Mouse (Mus musculus) C2C12 (cell line): ENCODE measurements around the gene Olfr642. TPM values are rescaled to one million over a fixed set of nuclear protein-coding genes. Genes with fewer than 3 reads are reported as not detected.

ENCODE experiments used
- H3K27me3 ChIP-seq: one replicate; pipeline ENCODE4 v1.6.1; 2011; ENCODE audit not compliant: control insufficient read depth, insufficient read depth, insufficient read length
- H3K36me3 ChIP-seq: one replicate; pipeline ENCODE4 v1.6.1; 2011; ENCODE audit not compliant: control insufficient read depth, insufficient read depth
- H3K4me3 ChIP-seq: one replicate; pipeline ENCODE4 v1.5.1; 2011; ENCODE audit warnings: mild to moderate bottlenecking, control low read depth; ENCODE audit not compliant: poor library complexity, insufficient read depth, severe bottlenecking
- H3K79me2 ChIP-seq: one replicate; pipeline ENCODE4 v1.6.1; 2011; ENCODE audit not compliant: control insufficient read depth, insufficient read depth
- H3K79me3 ChIP-seq: one replicate; pipeline ENCODE4 v1.6.1; 2011; ENCODE audit warnings: low read depth, control low read depth
- H3ac ChIP-seq: one replicate; pipeline ENCODE3; 2011; ENCODE audit warnings: low read depth; ENCODE audit not compliant: control insufficient read depth, insufficient read length
- CEBPB ChIP-seq: IDR thresholded peaks from one replicate; pipeline ENCODE4 v1.6.1; 2011; ENCODE audit warnings: low read depth, mild to moderate bottlenecking, control low read depth, moderate library complexity
- CTCF ChIP-seq: IDR thresholded peaks from one replicate; pipeline ENCODE4 v1.5.1; 2011; ENCODE audit not compliant: control insufficient read depth, insufficient read depth, insufficient read length
- FOSL1 ChIP-seq: IDR thresholded peaks from one replicate; pipeline ENCODE4 v1.8.0; 2011; ENCODE audit warnings: mild to moderate bottlenecking, low read length; ENCODE audit not compliant: poor library complexity, insufficient read depth, severe bottlenecking
- MAX ChIP-seq: IDR thresholded peaks from one replicate; pipeline ENCODE4 v1.6.1; 2011; ENCODE audit warnings: mild to moderate bottlenecking, control low read depth
- MYOD1 ChIP-seq: IDR thresholded peaks from one replicate; pipeline ENCODE4 v1.6.1; 2011; ENCODE audit warnings: low read depth; ENCODE audit not compliant: control insufficient read depth, insufficient read length
- MYOG ChIP-seq: IDR thresholded peaks from one replicate; pipeline ENCODE4 v1.6.1; 2011; ENCODE audit not compliant: control insufficient read depth, insufficient read length; ENCODE audit errors: extremely low read depth
- USF1 ChIP-seq: IDR thresholded peaks from one replicate; pipeline ENCODE4 v1.6.1; 2011; ENCODE audit warnings: low read depth, mild to moderate bottlenecking, control low read depth, moderate library complexity
- long read RNA-seq, 2 experiments: library from polyadenylated mRNA; unstranded; transcript quantifications; one replicate each; pipeline ENCODE4 v2.0.0; 2019 to 2020
- polyA plus RNA-seq: library from polyadenylated mRNA; unstranded; fragments of >200 nt; fragmentation: generic; extraction: Trizol; gene quantifications from one replicate; pipeline ENCODE4 v1.2.1, GENCODE M21; 2012; ENCODE audit warnings: missing spikeins

The Olfr642 gene
- not detected for polyA plus RNA-seq
- long read RNA-seq, experiment 1 = 0 reads
- long read RNA-seq, experiment 2 = 0 reads

GRCm38 (mm10) chr7:104052566-104052965 lies at the start of gene Olfr642:
Gene Olfr642, minus strand, starts transcription at chr7:104052666.
- TF ChIP-seq CTCF (no peak), MAX (no peak), USF1 (no peak), MYOD1 (no peak), CEBPB (no peak)
- no peaks in the 10 kb centered on the region for H3K27me3 ChIP-seq
- no peak within 1 kb of the TSS for H3ac ChIP-seq

GRCm38 (mm10) chr7:104085365-104085764 lies 32.9 kb upstream of the Olfr642 start, which contains the start of gene Olfr645:
Gene Olfr645, minus strand, starts transcription at chr7:104085465.
- Histone ChIP-seq H3K4me3 (no peak within 1 kb of the TSS), H3K79me3 (no peaks in the 10 kb centered on the region), H3ac (no peak within 1 kb of the TSS), H3K27me3 (no peaks in the 10 kb centered on the region), H3K79me2 (no peaks in the 10 kb centered on the region), H3K36me3 (no peaks in the 10 kb centered on the region)
- TF ChIP-seq MAX = no peak
- TF ChIP-seq FOSL1 = no peak
- no peak for TF ChIP-seq CEBPB
- TF ChIP-seq CTCF = no peak
- no peak for TF ChIP-seq USF1
- no peak for TF ChIP-seq MYOG
- TF ChIP-seq MYOD1 = no peak

More at GRCm38 (mm10) chr7:104052566-104052965, at the start of gene Olfr642:
- no peaks in the 10 kb centered on the region for H3K79me3 ChIP-seq
- no peaks in the 10 kb centered on the region for H3K79me2 ChIP-seq
- H3K36me3 ChIP-seq = no peaks in the 10 kb centered on the region
- no peak within 1 kb of the TSS for H3K4me3 ChIP-seq

GRCm38 (mm10) chr7:104071769-104072168 lies 19.3 kb upstream of the Olfr642 start, which contains the start of gene Olfr644:
Gene Olfr644, minus strand, starts transcription at chr7:104071869.
- no peak for TF ChIP-seq FOSL1
- TF ChIP-seq CTCF = no peak
- no peak for TF ChIP-seq USF1
- TF ChIP-seq CEBPB = no peak
- TF ChIP-seq MAX = no peak
- no peak for TF ChIP-seq MYOG
- TF ChIP-seq MYOD1 = no peak
- no peak within 1 kb of the TSS for H3ac ChIP-seq
- H3K79me2 ChIP-seq = no peaks in the 10 kb centered on the region
- H3K79me3 ChIP-seq = no peaks in the 10 kb centered on the region
- no peak within 1 kb of the TSS for H3K4me3 ChIP-seq
- H3K27me3 ChIP-seq = no peaks in the 10 kb centered on the region
- H3K36me3 ChIP-seq = no peaks in the 10 kb centered on the region

- Histone ChIP-seq H3K79me2 (no peaks in the 10 kb centered on the region), H3K36me3 (no peaks in the 10 kb centered on the region), H3K79me3 (no peaks in the 10 kb centered on the region), H3K27me3 (no peaks in the 10 kb centered on the region), H3K4me3 (no peak within 1 kb of the TSS), H3ac (no peak within 1 kb of the TSS)
- no peak for TF ChIP-seq CTCF
- TF ChIP-seq CEBPB = no peak
These were observed 8.9 kb upstream of the Olfr642 start, which contains the start of gene 4930516K23Rik for GRCm38 (mm10) chr7:104061345-104061744. Gene 4930516K23Rik, minus strand, starts transcription at chr7:104061445.

- TF ChIP-seq MAX (no peak), MYOD1 (no peak), CTCF (no peak), CEBPB (no peak), MYOG (no peak), FOSL1 (no peak), USF1 (no peak)
- H3K79me2 ChIP-seq = no peaks in the 10 kb centered on the region
- no peak overlapping the region for H3ac ChIP-seq
- H3K36me3 ChIP-seq = no peaks in the 10 kb centered on the region
- H3K4me3 ChIP-seq = no peak overlapping the region
- no peaks in the 10 kb centered on the region for H3K79me3 ChIP-seq
- no peaks in the 10 kb centered on the region for H3K27me3 ChIP-seq
These were observed 6.7 kb upstream of the Olfr642 start for GRCm38 (mm10) chr7:104059215-104059614.

GRCm38 (mm10) chr7:104050745-104051144 lies 1.7 kb downstream of the Olfr642 start:
- TF ChIP-seq CTCF (no peak), USF1 (no peak), CEBPB (no peak), MYOG (no peak), MYOD1 (no peak), FOSL1 (no peak), MAX (no peak)
- Histone ChIP-seq H3K36me3 (no peaks in the 10 kb centered on the region), H3ac (no peak overlapping the region), H3K27me3 (no peaks in the 10 kb centered on the region), H3K4me3 (no peak overlapping the region), H3K79me2 (no peaks in the 10 kb centered on the region), H3K79me3 (no peaks in the 10 kb centered on the region)
